Mouse (Mus musculus) intestine, embryonic 14.5 days (tissue): ENCODE measurements around the gene Gdi1. TPM values are rescaled to one million over a fixed set of nuclear protein-coding genes. Genes with fewer than 3 reads are reported as not detected.

ENCODE experiments used
- ATAC-seq: fragments of 200-750 bp; cut with Nextera tagmentation; replicated peaks from 2 replicates; pipeline ENCODE4 v1.8.0; 2017; ENCODE audit warnings: low read depth, moderate number of reproducible peaks, moderate TSS enrichment, moderate library complexity; ENCODE audit not compliant: low FRiP score, low TSS enrichment
- DNase-seq: peaks from one replicate; pipeline ENCODE4 v3.0.0-alpha.2; 2018; ENCODE audit warnings: low spot score
- H3K27ac ChIP-seq: fragments of 300-500 bp; sonication (generic); 2 replicates; pipeline ENCODE4 v1.5.1; 2014; ENCODE audit warnings: low read depth, mild to moderate bottlenecking, control low read depth
- H3K27me3 ChIP-seq: fragments of 300-500 bp; sonication (generic); replicated peaks from 2 replicates; pipeline ENCODE4 v1.6.1; 2014; ENCODE audit warnings: low read length, control low read depth; ENCODE audit not compliant: control insufficient read depth, insufficient read depth
- H3K36me3 ChIP-seq: fragments of 300-500 bp; sonication (generic); 2 replicates; pipeline ENCODE4 v1.6.1; 2014; ENCODE audit warnings: low read length, control low read depth; ENCODE audit not compliant: control insufficient read depth, insufficient read depth
- H3K4me1 ChIP-seq: fragments of 300-500 bp; sonication (generic); replicated peaks from 2 replicates; pipeline ENCODE4 v1.6.1; 2014; ENCODE audit warnings: low read length, control low read depth, mixed read lengths; ENCODE audit not compliant: control insufficient read depth, insufficient read depth
- H3K4me2 ChIP-seq: fragments of 300-500 bp; sonication (generic); 2 replicates; pipeline ENCODE4 v1.6.1; 2014; ENCODE audit warnings: low read length
- H3K4me3 ChIP-seq: fragments of 300-500 bp; sonication (generic); 2 replicates; pipeline ENCODE4 v1.5.1; 2014; ENCODE audit warnings: low read depth, low read length, control low read depth, mixed read lengths
- H3K9ac ChIP-seq: fragments of 300-500 bp; sonication (generic); 2 replicates; pipeline ENCODE4 v1.6.1; 2014; ENCODE audit warnings: mild to moderate bottlenecking, low read length
- H3K9me3 ChIP-seq: fragments of 300-500 bp; sonication (generic); 2 replicates; pipeline ENCODE4 v1.6.1; 2016; ENCODE audit warnings: low read length, control low read depth; ENCODE audit not compliant: control insufficient read depth
- WGBS: fragments of 180-500 bp; shearing (Covaris S2); extraction: QIAGEN DNeasy Blood & Tissue Kit; methylation state at CpG from one replicate; pipeline ENCODE4 v1.1.7; 2014; 5-methylcytosine and 5-hydroxymethylcytosine counted together
- polyA plus RNA-seq: library from polyadenylated mRNA; unstranded; fragments of >200 nt; fragmentation: Nextera tagmentation; extraction: Ambion mirVana; gene quantifications from 2 replicates; pipeline ENCODE4 v1.2.1, GENCODE M21; 2014

Gene Gdi1
- polyA plus RNA-seq = 165 and 194 TPM in 2 replicates

DNA sequence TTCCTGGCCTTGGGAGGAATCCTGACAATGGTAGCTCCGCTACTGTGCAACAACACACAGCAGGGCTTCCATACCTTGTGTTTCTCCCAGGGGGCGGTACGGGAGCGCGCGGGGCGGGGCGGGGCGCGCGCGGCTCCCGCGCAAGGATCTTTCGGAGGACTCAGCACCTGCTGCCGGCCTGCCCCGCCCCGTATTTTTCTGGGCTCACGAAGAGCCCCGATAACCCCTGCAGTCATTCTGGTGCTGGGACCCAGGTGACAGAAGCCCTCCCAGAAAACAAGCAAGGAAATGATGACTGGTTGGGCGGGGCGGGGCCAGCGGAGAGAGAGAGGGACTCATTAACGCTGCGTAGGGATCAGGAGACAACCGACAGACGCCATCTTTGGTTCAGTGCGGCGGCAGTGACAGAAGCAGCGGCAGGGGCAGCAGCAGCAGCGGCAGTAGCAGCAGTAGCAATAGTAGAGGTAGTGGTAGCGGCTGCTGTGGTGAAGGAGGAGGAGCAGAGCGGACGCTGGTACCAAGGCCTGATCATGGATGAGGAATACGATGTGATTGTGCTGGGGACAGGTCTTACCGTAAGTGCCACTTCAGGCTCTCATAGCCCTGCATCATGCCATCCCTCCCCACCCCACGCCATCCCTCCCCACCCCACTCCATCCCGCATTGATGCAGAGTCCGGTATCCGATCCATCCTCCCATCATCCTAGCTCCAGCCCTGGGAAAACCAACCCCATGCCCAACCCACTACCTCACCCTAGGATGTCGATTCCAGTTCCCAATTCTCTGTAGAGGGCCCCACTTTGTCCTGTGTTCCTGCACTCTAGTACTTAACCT is at the start of gene Gdi1:
Gene Gdi1, plus strand, starts transcription at position 132 of the 834 bp plus-strand sequence.
- peaks cover 50% of the 10 kb centered on the region for H3K36me3 ChIP-seq

DNA sequence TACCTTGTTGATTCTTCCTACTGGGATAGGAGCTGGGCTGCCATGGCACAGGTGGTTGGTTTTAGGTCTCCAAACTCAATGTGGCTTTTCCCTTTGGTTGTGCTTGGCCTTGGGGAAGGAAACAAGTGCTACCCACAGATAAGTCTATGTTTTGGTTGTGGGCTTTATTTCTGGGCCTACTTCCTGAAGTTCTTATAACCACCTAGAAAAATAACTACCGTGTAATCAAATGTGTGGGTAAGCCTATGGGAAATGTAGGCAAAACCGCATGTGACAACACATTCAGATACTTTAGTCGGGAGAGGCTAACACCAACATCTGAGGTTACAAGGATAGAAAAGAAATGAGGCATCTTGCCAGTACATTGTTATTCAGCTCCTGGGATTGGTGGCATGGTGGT is 47.1 kb upstream of the Gdi1 start:
- no peak overlapping the region for H3K4me3 ChIP-seq
- ATAC-seq (no peak), DNase-seq (no peak)
- no peak overlapping the region for H3K4me2 ChIP-seq
- no peaks in the 10 kb centered on the region for H3K4me1 ChIP-seq
- H3K36me3 ChIP-seq = peaks cover 18% of the 10 kb centered on the region; the same call in 1 of the 2 replicates
- H3K27ac ChIP-seq = no peak overlapping the region
- H3K27me3 ChIP-seq = no peaks in the 10 kb centered on the region
- H3K9me3 ChIP-seq = no peaks in the 10 kb centered on the region
- 95% methylated on average over 3 of the region's 3 CpGs for WGBS
- H3K9ac ChIP-seq = no peak overlapping the region

More for the DNA sequence above, at the start of gene Gdi1:
- WGBS = 9% methylated on average over 41 of the region's 41 CpGs
- H3K4me1 ChIP-seq = peaks cover 5% of the 10 kb centered on the region; the same call in 1 of the 2 replicates
- H3K27me3 ChIP-seq = no peaks in the 10 kb centered on the region
- peak within 1 kb of the TSS; percentile 75; the same call in 1 of the 2 replicates for H3K27ac ChIP-seq
- DNase-seq = peak; percentile 92
- peak within 1 kb of the TSS; percentile 59 for H3K4me2 ChIP-seq
- H3K9ac ChIP-seq = peak within 1 kb of the TSS; percentile 55
- peak within 1 kb of the TSS; percentile 53 for H3K4me3 ChIP-seq
- peak; percentile 91 for ATAC-seq
- H3K9me3 ChIP-seq = no peaks in the 10 kb centered on the region

DNA sequence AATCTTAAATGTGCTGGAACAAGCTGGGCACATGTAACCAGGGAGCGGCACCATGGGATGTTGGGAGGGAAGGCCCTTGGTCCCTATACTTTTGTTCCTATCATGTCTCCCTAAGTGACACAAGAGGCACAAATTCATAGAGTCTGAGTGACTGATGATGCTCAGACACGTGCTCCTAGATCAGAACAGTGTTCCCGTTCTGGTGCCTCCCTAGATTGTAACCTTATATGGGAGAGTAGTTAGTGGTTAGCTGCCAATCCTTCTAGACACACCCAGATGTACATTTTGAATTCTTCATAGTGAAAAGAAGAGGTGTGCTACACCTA is 35.1 kb upstream of the Gdi1 start:
- ATAC-seq (peak; percentile 39), DNase-seq (no peak)
- Histone ChIP-seq H3K36me3 (peaks cover 8% of the 10 kb centered on the region; the same call in 1 of the 2 replicates), H3K4me3 (peak overlapping the region; percentile 61), H3K4me2 (peak overlapping the region; percentile 46), H3K27me3 (no peaks in the 10 kb centered on the region), H3K27ac (peak overlapping the region; percentile 94), H3K9ac (peak overlapping the region; percentile 56), H3K4me1 (no peaks in the 10 kb centered on the region), H3K9me3 (no peaks in the 10 kb centered on the region)
- WGBS = 23% methylated on average over 3 of the region's 3 CpGs

DNA sequence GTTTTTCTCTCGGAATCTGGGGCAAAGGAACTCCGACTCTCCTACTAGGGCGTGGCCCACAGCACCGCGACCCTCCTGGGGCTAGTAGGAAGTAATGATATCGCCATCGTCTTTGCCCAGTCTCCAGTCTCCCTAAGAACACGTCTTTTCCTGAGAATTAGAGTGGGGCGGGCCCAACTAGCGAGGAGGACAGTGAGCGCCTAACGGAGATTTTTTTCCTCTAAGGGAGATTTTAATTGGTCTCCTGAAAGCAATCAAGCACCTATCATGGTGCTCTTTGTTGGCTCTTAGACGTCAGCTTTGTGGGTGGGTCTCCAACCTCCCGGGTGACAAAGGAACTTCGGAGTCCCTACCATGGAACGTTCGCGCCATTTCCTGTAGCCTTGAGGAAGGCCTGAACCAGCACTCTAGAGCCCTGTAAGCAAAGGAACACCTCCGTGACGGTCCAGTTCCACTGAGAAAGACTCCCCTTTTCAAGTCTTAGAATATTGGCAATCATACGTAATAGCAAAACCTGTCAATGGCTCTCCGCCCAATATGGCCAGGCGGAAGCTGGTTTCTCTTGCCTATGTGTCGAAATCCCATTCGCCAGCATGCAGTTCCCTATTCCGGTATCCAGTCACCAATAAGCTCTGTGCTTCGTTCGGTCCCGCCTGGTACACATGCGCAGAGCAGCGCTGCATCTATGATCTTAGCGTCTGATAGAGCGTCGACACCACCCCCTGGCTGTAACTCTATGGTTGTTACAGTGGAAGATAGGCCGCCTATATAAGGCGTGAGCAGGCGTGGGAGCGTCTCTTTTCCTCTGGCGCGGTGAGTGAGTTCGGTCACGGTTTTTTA is 34.5 kb upstream of the Gdi1 start, which contains the start of gene Rpl10:
Gene Rpl10, plus strand, starts transcription at position 751 of the 840 bp plus-strand sequence.
- Histone ChIP-seq H3K4me1 (no peaks in the 10 kb centered on the region), H3K4me3 (peak within 1 kb of the TSS; percentile 61), H3K27me3 (no peaks in the 10 kb centered on the region), H3K36me3 (peaks cover 8% of the 10 kb centered on the region; the same call in 1 of the 2 replicates), H3K27ac (peak within 1 kb of the TSS; percentile 94), H3K4me2 (peak within 1 kb of the TSS; percentile 49), H3K9me3 (no peaks in the 10 kb centered on the region), H3K9ac (peak within 1 kb of the TSS; percentile 91)
- WGBS = 12% methylated on average over 42 of the region's 42 CpGs
- peak; percentile 96 for ATAC-seq
- peak; percentile 93 for DNase-seq

DNA sequence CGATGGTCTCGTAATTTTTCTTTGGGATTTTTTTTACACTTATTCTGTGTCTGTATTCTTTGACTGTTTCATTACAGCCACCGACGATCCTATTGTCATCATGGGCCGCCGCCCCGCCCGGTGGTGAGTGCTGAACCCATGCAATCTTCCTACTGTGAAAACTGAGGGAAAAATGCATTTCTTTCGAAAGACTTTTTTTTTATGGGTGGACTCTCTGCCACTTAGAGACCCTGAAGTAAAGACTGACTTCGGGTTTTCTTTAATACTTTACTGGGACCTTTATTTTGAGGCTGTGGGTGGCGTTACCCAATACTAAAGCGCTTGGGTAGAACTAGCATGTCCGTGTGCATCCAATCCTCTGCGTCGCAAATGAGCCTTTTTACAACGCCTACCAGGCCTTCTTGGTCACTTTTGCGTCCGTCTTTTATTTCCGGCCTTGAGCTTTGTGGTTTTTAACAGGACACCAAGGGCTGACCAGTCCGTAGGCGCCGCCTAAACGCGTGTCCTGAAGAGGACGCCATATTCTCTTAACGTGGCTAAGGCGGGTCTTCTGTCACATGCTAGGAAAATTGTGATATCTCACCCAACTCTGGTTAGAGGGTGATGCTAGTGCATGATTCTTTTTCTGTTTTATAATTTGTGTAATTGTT is 33.8 kb upstream of the Gdi1 start:
- Histone ChIP-seq H3K4me2 (peak overlapping the region; percentile 49), H3K9me3 (no peaks in the 10 kb centered on the region), H3K4me3 (peak overlapping the region; percentile 61), H3K27me3 (no peaks in the 10 kb centered on the region), H3K27ac (peak overlapping the region; percentile 80), H3K4me1 (no peaks in the 10 kb centered on the region), H3K36me3 (peaks cover 8% of the 10 kb centered on the region; the same call in 1 of the 2 replicates), H3K9ac (peak overlapping the region; percentile 91)
- no peak for ATAC-seq
- DNase-seq = peak; percentile 68
- 10% methylated on average over 27 of the region's 27 CpGs for WGBS

DNA sequence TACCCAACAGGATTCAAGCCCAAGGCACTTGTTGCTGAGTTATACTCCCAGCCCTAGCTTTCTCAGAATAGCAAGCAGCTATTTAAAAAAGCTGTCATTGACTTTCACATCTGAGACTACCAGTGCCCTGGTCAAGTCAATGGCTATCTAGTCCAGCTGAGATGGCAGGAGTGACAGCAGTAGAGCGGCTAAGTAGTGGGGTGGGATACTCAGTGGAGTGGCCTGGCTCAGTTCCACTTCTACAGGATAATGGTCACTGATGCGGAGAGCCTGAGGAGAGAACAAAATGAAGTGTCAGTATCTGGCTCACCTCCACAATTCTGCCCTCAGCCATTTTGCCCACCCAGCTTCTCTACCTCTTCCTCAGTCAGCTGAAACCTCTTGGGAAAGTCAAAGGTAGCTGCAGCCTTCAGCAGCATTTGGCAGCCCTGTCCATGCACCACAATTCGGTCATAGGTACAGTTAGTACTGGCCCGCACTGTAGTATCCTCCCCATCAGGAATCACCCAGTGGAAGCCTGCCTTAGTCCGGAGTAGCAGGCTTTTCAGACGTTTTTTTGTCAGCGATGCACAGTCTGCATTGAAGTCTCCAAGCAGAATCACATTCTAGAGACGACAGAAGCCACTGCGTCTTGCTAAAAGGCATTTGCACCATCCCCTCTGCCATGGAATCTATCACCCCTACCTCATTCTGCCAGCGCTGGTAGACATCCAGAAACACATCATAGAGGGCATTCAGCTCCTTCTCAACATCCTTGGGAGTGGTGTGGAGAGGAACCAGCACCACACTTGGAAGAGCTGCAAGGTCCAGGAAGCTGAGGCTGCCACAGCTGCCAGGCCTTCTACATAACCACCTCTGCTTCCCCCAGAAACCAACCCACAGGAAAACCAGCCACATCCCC is 31.1 kb upstream of the Gdi1 start:
- H3K27me3 ChIP-seq = no peaks in the 10 kb centered on the region
- no peaks in the 10 kb centered on the region for H3K4me1 ChIP-seq
- no peaks in the 10 kb centered on the region for H3K9me3 ChIP-seq
- no peak overlapping the region for H3K27ac ChIP-seq
- no peak for DNase-seq
- H3K36me3 ChIP-seq = peaks cover 8% of the 10 kb centered on the region; the same call in 1 of the 2 replicates
- no peak overlapping the region for H3K9ac ChIP-seq
- WGBS = 36% methylated on average over 10 of the region's 10 CpGs
- no peak for ATAC-seq
- H3K4me2 ChIP-seq = no peak overlapping the region
- H3K4me3 ChIP-seq = no peak overlapping the region

DNA sequence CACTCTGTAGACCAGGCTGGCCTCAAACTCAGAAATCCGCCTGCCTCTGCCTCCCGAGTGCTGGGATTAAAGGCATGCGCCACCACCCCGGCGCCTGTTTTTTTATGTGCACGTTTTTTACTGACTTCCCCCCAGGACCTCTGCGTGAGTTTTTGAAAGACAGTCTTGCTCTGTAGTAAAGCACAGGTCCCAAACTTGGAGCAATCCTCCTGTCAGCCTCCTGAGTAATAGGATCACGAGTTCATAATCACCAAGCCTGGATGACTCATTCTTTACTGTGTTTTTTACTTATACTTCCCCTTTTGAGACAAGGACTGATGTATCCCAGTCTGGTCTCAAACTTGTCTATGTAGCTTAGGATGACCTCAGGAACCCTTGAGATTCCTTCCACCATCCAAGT is 26.9 kb upstream of the Gdi1 start:
- no peak overlapping the region for H3K9ac ChIP-seq
- WGBS = 72% methylated on average over 8 of the region's 8 CpGs

More for the DNA sequence above, 26.9 kb upstream of the Gdi1 start:
- H3K4me2 ChIP-seq = no peak overlapping the region
- H3K27me3 ChIP-seq = no peaks in the 10 kb centered on the region
- H3K4me1 ChIP-seq = no peaks in the 10 kb centered on the region
- no peak overlapping the region for H3K27ac ChIP-seq
- no peaks in the 10 kb centered on the region for H3K9me3 ChIP-seq
- H3K36me3 ChIP-seq = peaks cover 8% of the 10 kb centered on the region; the same call in 1 of the 2 replicates
- DNase-seq (no peak), ATAC-seq (no peak)
- H3K4me3 ChIP-seq = no peak overlapping the region
